Mouse (Mus musculus) forebrain, embryonic 14.5 days (tissue): ENCODE results near the gene Rmi1. TPM values are rescaled to one million over a fixed set of nuclear protein-coding genes. Genes with fewer than 3 reads are reported as not detected.
A peak's percentile ranks its signal among the peaks of the same experiment; 100 is the strongest.

Experiments
- microRNA counts: library from miRNA; unstranded; fragments of <30 nt; microRNA quantifications from one replicate; lab custom pipeline; 2016
- microRNA-seq: library from miRNA; unstranded; fragments of <30 nt; microRNA quantifications from one replicate; pipeline ENCODE4, GENCODE M21; 2016
- polyA plus RNA-seq: library from polyadenylated mRNA; unstranded; fragments of >200 nt; fragmentation: Nextera tagmentation; extraction: Ambion mirVana; gene quantifications from 2 replicates; pipeline ENCODE4 v1.2.1, GENCODE M21; 2014

Gene Rmi1
- polyA plus RNA-seq, 1 experiment from 2014 or later, result 23.8 TPM

MicroRNAs encoded within 50 kb of the gene (microRNA counts, 519-probe panel; counts per million panel counts)
- 4,601 counts per million, percentile 62 among the panel's probes with 10 or more counts for microRNA mmu-miR-7a (lab: Ali Mortazavi, UCI)

Small RNA genes within 50 kb of the gene (microRNA-seq; reads per million reads assigned to microRNA genes)
- 752 reads per million, percentile 79 among the genes with 10 or more reads in this experiment for gene Mir7-1

Other genes with a start within 250 kb of the Rmi1 start
- gene Idnk, start 244.6 kb upstream of the Rmi1 start, polyA plus RNA-seq, result 58.6 and 72.4 TPM in 2 replicates
- gene Ubqln1, start 186.6 kb upstream of the Rmi1 start, polyA plus RNA-seq, result 95.9 and 108 TPM in 2 replicates
- gene Gkap1, start 126.5 kb upstream of the Rmi1 start, polyA plus RNA-seq, result 23.3 and 24.2 TPM in 2 replicates
- gene Kif27, start 43.1 kb upstream of the Rmi1 start, polyA plus RNA-seq, result 1.2 and 1.3 TPM in 2 replicates
- 24.0 and 28.9 TPM in 2 replicates for gene 2210016F16Rik, start 17.0 kb upstream of the Rmi1 start, polyA plus RNA-seq
- 1,944 and 2,007 TPM in 2 replicates for gene Hnrnpk, start 1.1 kb downstream of the Rmi1 start, polyA plus RNA-seq
- not detected in 2 replicates for gene Slc28a3, start 208.6 kb downstream of the Rmi1 start, polyA plus RNA-seq